Mouse (Mus musculus) forebrain, embryonic 14.5 days (tissue): ENCODE data around the gene Foxo3. TPM values are rescaled to one million over a fixed set of nuclear protein-coding genes. Genes with fewer than 3 reads are reported as not detected.

Experiments used
- ATAC-seq: fragments of 200-750 bp; cut with Nextera tagmentation; 2 replicates; pipeline ENCODE4 v1.8.0; 2017; ENCODE audit warnings: mild to moderate bottlenecking, moderate library complexity
- DNase-seq: peaks from one replicate; pipeline ENCODE4 v3.0.0-alpha.2; 2015; ENCODE audit warnings: low spot score
- H3K27ac ChIP-seq: fragments of 300-500 bp; sonication (generic); 2 replicates; pipeline ENCODE4 v1.5.1; 2014; ENCODE audit warnings: low read depth, mild to moderate bottlenecking, control low read depth, low read length, moderate library complexity
- H3K27me3 ChIP-seq: fragments of 300-500 bp; sonication (generic); replicated peaks from 2 replicates; pipeline ENCODE4 v1.6.1; 2014; ENCODE audit warnings: low read length, control low read depth, mixed read lengths; ENCODE audit not compliant: control insufficient read depth, insufficient read depth
- H3K36me3 ChIP-seq: fragments of 300-500 bp; sonication (generic); 2 replicates; pipeline ENCODE4 v1.6.1; 2014; ENCODE audit warnings: low read length, control low read depth; ENCODE audit not compliant: control insufficient read depth, insufficient read depth
- H3K4me1 ChIP-seq: fragments of 300-500 bp; sonication (generic); 2 replicates; pipeline ENCODE4 v1.6.1; 2014; ENCODE audit warnings: antibody characterized with exemption, low read length, control low read depth; ENCODE audit not compliant: control insufficient read depth, insufficient read depth
- H3K4me2 ChIP-seq: fragments of 300-500 bp; sonication (generic); 2 replicates; pipeline ENCODE4 v1.6.1; 2014; ENCODE audit warnings: mild to moderate bottlenecking, control low read depth, low read length
- H3K4me3 ChIP-seq: fragments of 300-500 bp; sonication (generic); 2 replicates; pipeline ENCODE4 v1.5.1; 2014; ENCODE audit warnings: low read depth, low read length, control low read depth
- H3K9ac ChIP-seq: fragments of 300-500 bp; sonication (generic); 2 replicates; pipeline ENCODE4 v1.6.1; 2014; ENCODE audit warnings: mild to moderate bottlenecking, low read length, control low read depth, moderate library complexity
- H3K9me3 ChIP-seq: fragments of 300-500 bp; sonication (generic); replicated peaks from 2 replicates; pipeline ENCODE4 v1.6.1; 2016; ENCODE audit warnings: low read length, control low read depth, mixed read lengths; ENCODE audit not compliant: control insufficient read depth
- WGBS: fragments of 180-500 bp; shearing (Covaris S2); extraction: QIAGEN DNeasy Blood & Tissue Kit; methylation state at CpG from one replicate; pipeline ENCODE4 v1.1.7; 2014; 5-methylcytosine and 5-hydroxymethylcytosine counted together
- polyA plus RNA-seq: library from polyadenylated mRNA; unstranded; fragments of >200 nt; fragmentation: Nextera tagmentation; extraction: Ambion mirVana; gene quantifications from 2 replicates; pipeline ENCODE4 v1.2.1, GENCODE M21; 2014

The Foxo3 gene
- polyA plus RNA-seq, 1 experiment from 2014 or later = 5.4 TPM

DNA sequence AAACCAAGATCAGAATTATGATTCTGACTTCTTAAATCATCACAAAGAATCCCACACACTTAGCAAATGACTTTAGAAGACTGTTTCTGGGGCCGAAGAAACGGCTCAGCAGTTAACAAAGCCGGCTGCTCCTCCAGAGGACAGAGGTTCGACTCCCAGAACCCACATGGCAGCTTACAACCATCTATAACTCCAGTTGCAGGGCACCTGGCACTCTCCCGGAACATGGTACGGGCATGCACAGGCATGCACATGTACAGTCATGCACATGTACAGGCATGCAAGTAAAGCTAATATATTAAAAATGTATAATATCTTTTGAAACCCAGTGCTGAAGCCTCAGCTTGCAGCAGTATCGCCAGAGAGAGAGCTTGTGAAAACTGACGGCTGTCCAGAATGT lies 15.5 kb downstream of the Foxo3 start:
- no peak for ATAC-seq
- DNase-seq = no peak
- no peak overlapping the region for H3K4me3 ChIP-seq
- no peaks in the 10 kb centered on the region for H3K9me3 ChIP-seq
- H3K27ac ChIP-seq = no peak overlapping the region
- H3K9ac ChIP-seq = no peak overlapping the region
- 91% methylated on average over 8 of the region's 8 CpGs for WGBS
- no peaks in the 10 kb centered on the region for H3K27me3 ChIP-seq
- H3K4me2 ChIP-seq = no peak overlapping the region
- peaks cover 4% of the 10 kb centered on the region; the same call in 1 of the 2 replicates for H3K36me3 ChIP-seq
- no peaks in the 10 kb centered on the region for H3K4me1 ChIP-seq

DNA sequence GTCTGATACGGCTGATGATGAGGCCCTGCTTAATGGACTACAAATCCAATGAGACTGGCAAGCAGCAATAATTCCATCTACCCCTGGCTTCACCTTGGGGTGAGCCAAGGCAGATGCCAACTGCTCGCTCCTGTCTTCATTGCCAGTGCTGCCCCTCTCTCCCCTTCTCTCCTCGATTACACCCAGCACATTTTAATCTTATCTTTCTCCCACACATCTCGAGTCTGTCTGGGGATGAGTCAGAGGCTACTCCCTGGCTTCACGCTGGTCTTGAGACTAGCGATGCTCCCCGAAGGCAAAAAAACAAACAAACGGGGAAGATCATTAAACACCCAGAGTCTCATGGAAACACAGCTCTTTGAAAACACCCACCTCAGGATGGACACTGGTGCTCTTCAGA lies 16.0 kb downstream of the Foxo3 start:
- Histone ChIP-seq H3K4me2 (no peak overlapping the region), H3K9me3 (no peaks in the 10 kb centered on the region), H3K27me3 (no peaks in the 10 kb centered on the region), H3K9ac (no peak overlapping the region), H3K36me3 (peaks cover 4% of the 10 kb centered on the region; the same call in 1 of the 2 replicates), H3K27ac (no peak overlapping the region), H3K4me3 (no peak overlapping the region), H3K4me1 (no peaks in the 10 kb centered on the region)
- no peak for DNase-seq
- no peak for ATAC-seq
- WGBS = 90% methylated on average over 8 of the region's 8 CpGs

DNA sequence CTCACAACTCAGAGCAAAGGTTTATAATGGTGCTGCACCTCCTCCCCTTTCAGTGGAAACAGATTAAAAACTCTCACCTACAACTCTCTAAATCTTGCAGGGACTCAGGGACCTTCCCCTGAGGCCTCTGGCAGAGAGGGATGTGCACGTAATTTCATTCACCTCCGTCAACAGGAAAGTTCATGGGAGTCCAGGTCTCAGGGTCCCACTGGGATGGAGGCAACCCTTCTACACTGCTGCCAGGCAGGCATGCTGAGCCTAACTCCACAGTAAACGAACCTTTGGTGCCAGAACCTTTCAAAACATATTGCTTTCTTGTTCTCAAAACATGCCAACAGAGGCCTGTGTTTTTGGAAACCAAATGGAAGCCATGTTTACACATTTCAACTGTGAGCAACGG lies 17.0 kb downstream of the Foxo3 start:
- 64% methylated on average over 4 of the region's 4 CpGs for WGBS
- no peak for ATAC-seq
- H3K27me3 ChIP-seq = no peaks in the 10 kb centered on the region

DNA sequence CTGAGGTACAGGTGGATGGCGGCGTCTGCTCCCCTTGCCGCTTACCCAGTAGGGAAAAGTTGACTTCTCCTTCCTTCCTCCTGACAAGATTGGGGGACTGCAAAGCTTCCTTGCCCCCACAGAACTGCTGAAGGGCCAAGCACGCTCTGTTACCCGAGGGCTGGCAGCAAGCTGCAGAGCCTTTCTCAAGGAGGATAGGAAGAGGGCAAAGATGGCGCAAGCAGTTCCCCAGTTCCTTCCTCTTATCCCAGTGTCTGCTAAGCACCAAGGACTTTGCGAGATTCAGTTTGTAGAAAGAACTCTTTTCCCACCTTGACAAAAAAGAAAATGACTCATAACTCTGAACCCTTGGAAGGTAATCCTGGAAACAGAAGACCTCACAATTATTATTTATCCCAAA lies 18.6 kb downstream of the Foxo3 start:
- Histone ChIP-seq H3K9me3 (no peaks in the 10 kb centered on the region), H3K36me3 (no peaks in the 10 kb centered on the region), H3K4me3 (no peak overlapping the region), H3K27me3 (no peaks in the 10 kb centered on the region), H3K9ac (no peak overlapping the region), H3K4me1 (no peaks in the 10 kb centered on the region), H3K4me2 (no peak overlapping the region), H3K27ac (no peak overlapping the region)
- no peak for ATAC-seq
- WGBS = 96% methylated on average over 7 of the region's 7 CpGs
- DNase-seq = no peak

More for the DNA sequence above, 17.0 kb downstream of the Foxo3 start:
- H3K36me3 ChIP-seq = no peaks in the 10 kb centered on the region
- H3K9ac ChIP-seq = no peak overlapping the region
- no peaks in the 10 kb centered on the region for H3K9me3 ChIP-seq
- H3K27ac ChIP-seq = no peak overlapping the region
- H3K4me3 ChIP-seq = no peak overlapping the region
- H3K4me1 ChIP-seq = no peaks in the 10 kb centered on the region
- DNase-seq = no peak
- no peak overlapping the region for H3K4me2 ChIP-seq

DNA sequence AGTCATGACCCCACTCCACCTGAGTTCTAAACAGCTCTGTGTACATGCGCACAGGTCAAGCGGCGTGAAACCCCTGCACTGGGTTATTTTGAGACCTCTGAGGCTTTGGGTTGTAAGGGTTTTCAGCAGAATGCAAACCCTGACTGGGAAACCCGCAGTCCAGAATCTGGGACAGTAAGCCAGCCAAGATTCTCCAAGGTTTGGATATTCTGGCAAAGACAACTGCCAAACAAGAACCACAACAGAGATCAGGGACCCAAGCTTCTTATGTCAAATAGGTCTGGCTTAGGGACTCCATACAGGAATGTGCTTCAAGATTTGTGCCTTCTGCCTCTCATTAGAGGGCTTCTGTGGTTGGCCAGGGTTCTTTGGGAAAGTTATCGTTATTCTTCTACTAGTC lies 21.8 kb downstream of the Foxo3 start:
- Histone ChIP-seq H3K9me3 (no peaks in the 10 kb centered on the region), H3K27me3 (no peaks in the 10 kb centered on the region), H3K27ac (no peak overlapping the region), H3K4me3 (no peak overlapping the region), H3K4me2 (no peak overlapping the region), H3K4me1 (no peaks in the 10 kb centered on the region; the same call in 1 of the 2 replicates), H3K36me3 (no peaks in the 10 kb centered on the region), H3K9ac (no peak overlapping the region)
- ATAC-seq (no peak), DNase-seq (no peak)
- 96% methylated on average over 5 of the region's 5 CpGs for WGBS

DNA sequence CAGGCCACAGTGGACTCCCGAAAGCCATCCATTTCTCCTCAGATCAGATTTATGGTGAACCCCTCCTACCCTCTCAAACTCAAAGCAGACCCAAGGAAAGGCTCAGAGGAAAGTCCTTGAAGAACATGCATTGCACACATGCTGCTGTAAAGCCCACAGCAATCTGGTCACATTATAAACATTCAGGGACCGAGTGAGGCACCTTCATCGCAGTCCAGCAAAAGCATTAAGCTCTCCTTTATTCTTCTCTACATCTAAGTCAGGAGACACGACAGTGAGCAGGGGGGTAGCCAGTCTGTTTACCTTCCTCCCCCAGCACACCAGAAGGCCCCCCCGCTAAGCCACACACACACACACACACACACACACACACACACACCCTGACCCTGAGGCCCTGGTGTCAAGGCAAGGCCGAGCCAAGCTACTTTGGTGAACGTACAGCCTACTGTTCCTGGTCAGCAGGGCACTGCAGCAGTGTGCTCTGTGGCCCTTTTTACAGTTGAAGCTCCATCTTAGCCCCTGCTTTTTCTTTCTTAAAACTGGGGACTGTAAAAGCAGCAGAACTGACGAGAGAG lies 24.7 kb downstream of the Foxo3 start:
- ATAC-seq = no peak
- Histone ChIP-seq H3K36me3 (no peaks in the 10 kb centered on the region), H3K27me3 (no peaks in the 10 kb centered on the region), H3K4me2 (no peak overlapping the region), H3K27ac (no peak overlapping the region), H3K9me3 (no peaks in the 10 kb centered on the region), H3K4me1 (no peaks in the 10 kb centered on the region; the same call in 1 of the 2 replicates), H3K4me3 (no peak overlapping the region), H3K9ac (no peak overlapping the region)
- no peak for DNase-seq
- WGBS = 54% methylated on average over 8 of the region's 8 CpGs

DNA sequence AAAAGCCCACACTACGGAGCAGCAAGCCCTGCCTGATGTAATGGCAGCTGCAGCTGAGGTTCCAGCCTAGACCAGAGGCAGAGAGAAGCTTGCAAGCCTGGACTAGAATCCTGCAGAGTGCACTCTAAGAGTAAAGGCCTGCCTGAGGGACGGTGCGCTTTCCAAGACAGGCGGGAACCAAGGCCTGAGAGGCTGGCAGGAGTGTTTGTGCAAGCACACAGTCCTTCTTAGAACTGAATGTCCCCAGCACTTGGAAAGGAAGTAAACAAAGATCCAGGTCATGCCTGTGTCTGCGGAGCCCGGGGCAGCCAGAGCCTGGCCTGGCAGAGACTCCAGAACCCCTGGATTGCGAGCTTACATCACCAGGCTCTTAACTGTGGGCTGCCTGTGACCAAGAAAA lies 25.4 kb downstream of the Foxo3 start:
- H3K9ac ChIP-seq = no peak overlapping the region
- no peak overlapping the region for H3K4me3 ChIP-seq
- no peaks in the 10 kb centered on the region for H3K36me3 ChIP-seq
- no peaks in the 10 kb centered on the region for H3K27me3 ChIP-seq
- H3K9me3 ChIP-seq = no peaks in the 10 kb centered on the region
- H3K4me2 ChIP-seq = no peak overlapping the region
- no peak overlapping the region for H3K27ac ChIP-seq
- no peaks in the 10 kb centered on the region; the same call in 1 of the 2 replicates for H3K4me1 ChIP-seq
- peak; percentile 26 for DNase-seq
- ATAC-seq = no peak
- 55% methylated on average over 7 of the region's 7 CpGs for WGBS

DNA sequence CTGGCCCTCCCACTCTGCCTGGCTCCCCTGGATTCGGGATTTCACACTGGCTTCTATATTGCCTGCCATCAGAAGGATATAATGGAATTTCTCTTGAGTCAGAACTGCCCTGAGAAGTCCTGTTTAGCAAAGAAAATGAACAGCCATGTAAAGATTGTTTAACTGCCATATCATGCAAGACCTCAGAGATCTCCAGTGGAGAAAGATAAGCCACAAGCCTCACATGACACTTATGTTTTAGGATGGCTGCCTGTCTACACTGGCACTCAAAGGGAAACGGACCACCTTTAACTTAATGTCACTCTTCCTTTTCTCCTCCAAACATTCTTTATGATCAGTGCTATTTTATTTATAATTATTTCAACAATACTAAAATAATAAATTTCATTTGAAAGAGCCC lies 26.6 kb downstream of the Foxo3 start:
- Histone ChIP-seq H3K4me3 (no peak overlapping the region), H3K4me1 (no peaks in the 10 kb centered on the region; the same call in 1 of the 2 replicates), H3K36me3 (no peaks in the 10 kb centered on the region), H3K9ac (no peak overlapping the region), H3K27me3 (no peaks in the 10 kb centered on the region), H3K27ac (no peak overlapping the region), H3K9me3 (no peaks in the 10 kb centered on the region), H3K4me2 (no peak overlapping the region)
- ATAC-seq = no peak
- WGBS = 81% methylated on average over 2 of the region's 2 CpGs
- DNase-seq = no peak

DNA sequence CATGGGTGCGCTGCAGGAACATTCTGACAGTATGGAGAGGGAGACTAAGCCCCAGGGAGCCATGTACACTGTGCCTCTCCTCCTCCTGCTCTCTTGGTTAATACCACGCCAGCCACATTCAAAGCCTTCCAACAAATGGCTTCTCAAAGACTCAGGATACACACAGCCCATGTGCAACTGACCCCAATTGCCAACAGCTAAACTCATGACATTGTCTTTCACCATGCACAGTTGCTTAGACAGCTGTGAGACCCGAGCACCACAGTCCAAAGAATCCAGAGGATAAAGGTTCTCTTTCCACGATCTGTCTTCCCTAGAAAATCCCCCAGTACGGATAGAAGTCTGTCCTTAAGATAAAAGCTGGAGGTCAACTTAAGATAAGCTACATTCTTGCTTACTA lies 27.9 kb downstream of the Foxo3 start:
- Histone ChIP-seq H3K36me3 (no peaks in the 10 kb centered on the region), H3K9me3 (no peaks in the 10 kb centered on the region), H3K4me2 (no peak overlapping the region), H3K27ac (no peak overlapping the region), H3K4me1 (no peaks in the 10 kb centered on the region; the same call in 1 of the 2 replicates), H3K9ac (no peak overlapping the region), H3K4me3 (no peak overlapping the region), H3K27me3 (no peaks in the 10 kb centered on the region)
- WGBS = 71% methylated on average over 5 of the region's 5 CpGs
- no peak for DNase-seq
- no peak for ATAC-seq
